Mouse (Mus musculus) olfactory bulb, adult 2 months (tissue): ENCODE measurements around the gene Gm45808.

Source experiments
- CTCF ChIP-seq: fragments of 200-500 bp; IDR thresholded peaks from 2 replicates; pipeline ENCODE4 v1.5.1; 2012; ENCODE audit warnings: low read depth, mild to moderate bottlenecking, low read length, moderate library complexity; ENCODE audit not compliant: insufficient read depth
- POLR2A ChIP-seq: fragments of 200-500 bp; IDR thresholded peaks from 2 replicates; pipeline ENCODE4 v1.6.1; 2012; ENCODE audit warnings: mild to moderate bottlenecking, low read depth, low read length, moderate library complexity; ENCODE audit not compliant: insufficient read depth

GRCm38 (mm10) chr7:45520605-45521004 is 34.0 kb upstream of the Gm45808 start:
- TF ChIP-seq CTCF: no peak
- TF ChIP-seq POLR2A: no peak
